Mouse (Mus musculus): ENCODE measurements at regions not wholly inside any gene's neighbourhood (a gene's known extent, or its start where the extent isn't known, plus 50 kb on each side); places are given as distances from the start of the nearest gene placed in this dataset.

GRCm38 (mm10) chr2:174561828-174562429, 81.4 kb upstream of the Zfp831 start:
- no peak overlapping the region for H3K4me3 ChIP-seq (ENCODE audit: insufficient read depth, low read depth, low read length)
- H3K9ac ChIP-seq (ENCODE audit: low read depth, low read length) = no peak overlapping the region
- H3K27ac ChIP-seq (replicated peaks; ENCODE audit: insufficient read depth, low read depth, low read length) = no peak overlapping the region
- 60% methylated on average over 7 of the region's 7 CpGs for WGBS
- no peak for DNase-seq (ENCODE audit: extremely low read depth, low read depth, low spot score)
- no peaks in the 10 kb centered on the region for H3K36me3 ChIP-seq (ENCODE audit: control insufficient read depth, insufficient read depth, low read length)
- H3K79me2 ChIP-seq (ENCODE audit: control insufficient read depth, insufficient read depth, low read length) = no peaks in the 10 kb centered on the region
- TF ChIP-seq POLR2A (IDR thresholded peaks at IDR 0.05; ENCODE audit: extremely low read depth, insufficient read depth, low read length) (no peak), CTCF (IDR thresholded peaks at IDR 0.05; ENCODE audit: low read depth, low read length) (no peak)
- no peaks in the 10 kb centered on the region for H3K4me1 ChIP-seq (ENCODE audit: control insufficient read depth, insufficient read depth, low read length)
- H3K27me3 ChIP-seq (ENCODE audit: control insufficient read depth, insufficient read depth, low read length) = no peaks in the 10 kb centered on the region

GRCm38 (mm10) chr2:174563917-174564316, 79.4 kb upstream of the Zfp831 start:
- Histone ChIP-seq H3K9ac (ENCODE audit: low read depth, low read length) (no peak overlapping the region), H3K79me2 (ENCODE audit: control insufficient read depth, insufficient read depth, low read length) (no peaks in the 10 kb centered on the region), H3K4me3 (ENCODE audit: insufficient read depth, low read depth, low read length) (no peak overlapping the region), H3K27ac (replicated peaks; ENCODE audit: insufficient read depth, low read depth, low read length) (no peak overlapping the region), H3K36me3 (ENCODE audit: control insufficient read depth, insufficient read depth, low read length) (no peaks in the 10 kb centered on the region), H3K27me3 (ENCODE audit: control insufficient read depth, insufficient read depth, low read length) (no peaks in the 10 kb centered on the region), H3K4me1 (ENCODE audit: control insufficient read depth, insufficient read depth, low read length) (no peaks in the 10 kb centered on the region)
- no peak for TF ChIP-seq CTCF (IDR thresholded peaks at IDR 0.05; ENCODE audit: low read depth, low read length)
- no peak for TF ChIP-seq POLR2A (IDR thresholded peaks at IDR 0.05; ENCODE audit: extremely low read depth, insufficient read depth, low read length)
- peak; percentile 4 for DNase-seq (ENCODE audit: extremely low read depth, low read depth, low spot score)
- WGBS = 87% methylated on average over 3 of the region's 3 CpGs

- H3K4me1 ChIP-seq (ENCODE audit: control insufficient read depth, insufficient read depth, low read length) = no peaks in the 10 kb centered on the region
Observed at GRCm38 (mm10) chr2:174564817-174565216, 78.5 kb upstream of the Zfp831 start.

GRCm38 (mm10) chr2:174565891-174566290, 77.4 kb upstream of the Zfp831 start:
- no peaks in the 10 kb centered on the region for H3K4me1 ChIP-seq (ENCODE audit: control insufficient read depth, insufficient read depth, low read length)
- no peak overlapping the region for H3K27ac ChIP-seq (replicated peaks; ENCODE audit: insufficient read depth, low read depth, low read length)
- TF ChIP-seq CTCF (IDR thresholded peaks at IDR 0.05; ENCODE audit: low read depth, low read length) (no peak), POLR2A (IDR thresholded peaks at IDR 0.05; ENCODE audit: extremely low read depth, insufficient read depth, low read length) (no peak)
- no peak overlapping the region for H3K4me3 ChIP-seq (ENCODE audit: insufficient read depth, low read depth, low read length)
- WGBS = 85% methylated on average over 7 of the region's 7 CpGs
- no peaks in the 10 kb centered on the region for H3K27me3 ChIP-seq (ENCODE audit: control insufficient read depth, insufficient read depth, low read length)
- H3K36me3 ChIP-seq (ENCODE audit: control insufficient read depth, insufficient read depth, low read length) = no peaks in the 10 kb centered on the region
- no peak for DNase-seq (ENCODE audit: extremely low read depth, low read depth, low spot score)
- H3K79me2 ChIP-seq (ENCODE audit: control insufficient read depth, insufficient read depth, low read length) = no peaks in the 10 kb centered on the region
- no peak overlapping the region for H3K9ac ChIP-seq (ENCODE audit: low read depth, low read length)

More at GRCm38 (mm10) chr2:174564817-174565216, 78.5 kb upstream of the Zfp831 start:
- H3K27ac ChIP-seq (replicated peaks; ENCODE audit: insufficient read depth, low read depth, low read length) = no peak overlapping the region
- no peak for DNase-seq (ENCODE audit: extremely low read depth, low read depth, low spot score)
- H3K4me3 ChIP-seq (ENCODE audit: insufficient read depth, low read depth, low read length) = no peak overlapping the region
- TF ChIP-seq POLR2A (IDR thresholded peaks at IDR 0.05; ENCODE audit: extremely low read depth, insufficient read depth, low read length) (no peak), CTCF (IDR thresholded peaks at IDR 0.05; ENCODE audit: low read depth, low read length) (no peak)
- H3K27me3 ChIP-seq (ENCODE audit: control insufficient read depth, insufficient read depth, low read length) = no peaks in the 10 kb centered on the region
- no peak overlapping the region for H3K9ac ChIP-seq (ENCODE audit: low read depth, low read length)
- H3K36me3 ChIP-seq (ENCODE audit: control insufficient read depth, insufficient read depth, low read length) = no peaks in the 10 kb centered on the region
- WGBS = 41% methylated on average over 5 of the region's 5 CpGs
- H3K79me2 ChIP-seq (ENCODE audit: control insufficient read depth, insufficient read depth, low read length) = no peaks in the 10 kb centered on the region

GRCm38 (mm10) chr2:174566752-174567151, 76.6 kb upstream of the Zfp831 start:
- H3K27ac ChIP-seq (replicated peaks; ENCODE audit: insufficient read depth, low read depth, low read length) = no peak overlapping the region
- H3K79me2 ChIP-seq (ENCODE audit: control insufficient read depth, insufficient read depth, low read length) = no peaks in the 10 kb centered on the region
- H3K27me3 ChIP-seq (ENCODE audit: control insufficient read depth, insufficient read depth, low read length) = no peaks in the 10 kb centered on the region
- no peak for DNase-seq (ENCODE audit: extremely low read depth, low read depth, low spot score)
- no peak overlapping the region for H3K4me3 ChIP-seq (ENCODE audit: insufficient read depth, low read depth, low read length)
- no peaks in the 10 kb centered on the region for H3K36me3 ChIP-seq (ENCODE audit: control insufficient read depth, insufficient read depth, low read length)
- WGBS = 83% methylated on average over 4 of the region's 4 CpGs
- TF ChIP-seq CTCF (IDR thresholded peaks at IDR 0.05; ENCODE audit: low read depth, low read length) (no peak), POLR2A (IDR thresholded peaks at IDR 0.05; ENCODE audit: extremely low read depth, insufficient read depth, low read length) (no peak)
- no peaks in the 10 kb centered on the region for H3K4me1 ChIP-seq (ENCODE audit: control insufficient read depth, insufficient read depth, low read length)
- no peak overlapping the region for H3K9ac ChIP-seq (ENCODE audit: low read depth, low read length)

GRCm38 (mm10) chr2:174574804-174575507, 68.4 kb upstream of the Zfp831 start:
- no peak overlapping the region for H3K27ac ChIP-seq (replicated peaks; ENCODE audit: insufficient read depth, low read depth, low read length)
- WGBS = 89% methylated on average over 7 of the region's 7 CpGs
- no peak for DNase-seq (ENCODE audit: extremely low read depth, low read depth, low spot score)
- H3K4me3 ChIP-seq (ENCODE audit: insufficient read depth, low read depth, low read length) = no peak overlapping the region
- TF ChIP-seq CTCF (IDR thresholded peaks at IDR 0.05; ENCODE audit: low read depth, low read length) (no peak), POLR2A (IDR thresholded peaks at IDR 0.05; ENCODE audit: extremely low read depth, insufficient read depth, low read length) (no peak)
- H3K9ac ChIP-seq (ENCODE audit: low read depth, low read length) = no peak overlapping the region
- H3K36me3 ChIP-seq (ENCODE audit: control insufficient read depth, insufficient read depth, low read length) = no peaks in the 10 kb centered on the region
- H3K79me2 ChIP-seq (ENCODE audit: control insufficient read depth, insufficient read depth, low read length) = no peaks in the 10 kb centered on the region
- H3K27me3 ChIP-seq (ENCODE audit: control insufficient read depth, insufficient read depth, low read length) = no peaks in the 10 kb centered on the region
- no peaks in the 10 kb centered on the region for H3K4me1 ChIP-seq (ENCODE audit: control insufficient read depth, insufficient read depth, low read length)
